Mouse (Mus musculus) adrenal gland, adult 2 months (tissue): ENCODE results near the gene Upk3bl. TPM values are rescaled to one million over a fixed set of nuclear protein-coding genes. Genes with fewer than 3 reads are reported as not detected.

Experiments used
- DNase-seq: peaks from one replicate; pipeline ENCODE4 v3.0.0; 2021
- long read RNA-seq: library from polyadenylated mRNA; stranded (forward); transcript quantifications from one replicate; pipeline ENCODE4 v2.0.0, GENCODE M21; 2021
- polyA plus RNA-seq: library from polyadenylated mRNA; depleted of rRNA; stranded (reverse); fragments of >200 nt; gene quantifications from 2 replicates; pipeline ENCODE4 v1.2.3, GENCODE M21; 2012; rRNA removed
- total RNA-seq, 2 experiments: library from RNA; stranded (reverse); gene quantifications; 2 replicates each; pipeline ENCODE4 v1.2.3; 2021

Gene Upk3bl
- total RNA-seq (under 1 TPM in 1 of 2 experiments, not detected in 1; 0.35 TPM), polyA plus RNA-seq (0.30 TPM in 1 of 2 replicates, not detected in the other)
- long read RNA-seq = 0 reads

DNA sequence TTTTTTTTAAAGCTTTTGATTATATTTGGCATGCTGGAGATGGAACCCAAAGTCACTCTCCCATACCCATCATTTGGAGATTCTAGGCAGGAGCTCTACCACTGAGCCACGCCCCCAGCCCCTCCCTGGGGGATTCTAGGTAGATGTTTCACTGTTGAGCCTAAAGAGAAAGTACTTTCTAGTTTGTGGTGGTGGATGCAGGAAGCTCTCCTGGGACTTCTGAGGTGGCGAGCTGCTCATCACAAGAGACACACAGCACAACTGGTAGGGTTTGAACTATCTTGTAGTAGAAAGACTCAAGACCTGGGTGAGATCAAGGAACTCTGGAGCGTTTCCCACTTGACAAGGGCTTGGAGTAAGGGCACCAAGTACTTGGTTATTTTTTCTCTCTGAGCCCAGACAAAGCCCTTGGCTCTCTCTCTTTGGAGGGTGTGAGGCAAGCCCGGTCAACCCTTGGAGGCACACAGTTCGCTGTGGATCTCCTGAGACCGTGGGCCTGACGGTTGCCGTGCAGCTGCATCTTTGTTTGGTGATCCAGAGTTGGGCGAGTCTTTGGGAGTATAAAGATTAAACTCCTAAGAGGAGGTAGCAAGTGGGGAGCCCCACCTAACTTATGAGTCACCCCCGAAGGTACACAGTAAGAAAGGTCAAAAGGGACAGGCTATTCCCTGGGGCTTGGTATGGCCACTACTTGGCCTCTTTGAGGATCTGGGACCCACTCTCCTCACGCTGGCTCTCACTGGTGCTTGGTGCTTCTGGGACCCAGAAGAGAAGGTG is at the start of gene Upk3bl:
Gene Upk3bl, plus strand, starts transcription at position 192 of the 777 bp plus-strand sequence.
- DNase-seq = no peak

DNA sequence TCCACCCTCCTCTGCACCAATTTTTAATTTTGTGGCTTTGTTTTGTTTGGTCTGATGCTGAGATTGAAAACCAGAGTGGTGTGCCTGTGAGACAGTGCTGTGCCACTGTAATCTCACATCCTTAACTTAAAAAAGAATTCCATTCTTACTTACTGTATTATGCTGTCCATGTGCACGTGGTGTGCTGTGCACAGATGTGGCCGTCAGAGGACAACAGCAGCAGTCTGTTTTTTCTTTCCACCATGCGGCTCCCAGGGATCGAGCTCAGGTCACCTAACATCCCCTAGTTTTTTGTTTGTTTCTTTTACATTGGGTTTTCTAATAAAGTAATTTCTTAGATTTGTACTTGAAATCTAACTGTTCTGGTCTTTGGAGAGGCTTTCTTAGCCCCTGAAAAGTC is 49.8 kb upstream of the Upk3bl start:
- DNase-seq = no peak

DNA sequence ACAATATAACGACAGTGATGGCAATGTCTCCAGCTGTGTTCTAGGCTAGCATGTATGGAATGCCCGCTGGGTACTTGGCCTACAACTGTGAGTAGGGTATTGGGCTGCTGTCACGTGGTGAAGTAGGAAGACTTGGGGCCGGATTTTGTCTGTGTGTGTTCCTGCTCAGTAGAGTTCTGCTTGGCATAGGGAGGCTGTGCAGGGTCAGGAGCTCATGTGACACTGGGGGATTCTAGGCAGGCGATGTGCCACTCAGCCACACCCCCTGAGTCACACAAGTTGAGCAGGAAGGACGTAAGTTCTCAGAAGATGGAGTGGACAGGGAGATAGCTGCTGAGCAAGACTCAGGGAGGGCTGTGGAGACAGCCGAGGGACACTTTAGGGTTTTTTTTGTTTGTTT is 46.5 kb upstream of the Upk3bl start:
- peak; percentile 41 for DNase-seq

DNA sequence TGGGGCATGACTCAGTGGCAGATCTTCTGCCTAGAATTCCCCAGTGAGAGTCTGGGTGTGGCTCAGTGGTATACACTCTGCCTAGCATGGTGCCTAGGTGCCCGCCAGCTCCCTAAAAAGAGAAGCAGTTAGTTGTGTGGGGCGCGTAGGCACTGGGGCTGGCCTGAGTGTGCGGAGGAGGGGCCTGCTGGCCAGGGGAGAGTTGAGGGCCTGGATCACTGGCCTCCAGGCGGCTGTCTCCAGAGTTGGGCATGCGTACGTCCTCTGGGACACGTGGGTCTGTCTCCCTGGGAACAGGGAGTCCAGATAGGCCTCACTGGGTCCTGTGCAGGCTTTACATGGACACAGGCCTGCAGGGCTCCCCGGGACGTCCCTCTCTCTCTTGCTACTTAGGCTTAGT is 39.4 kb upstream of the Upk3bl start:
- DNase-seq = peak; percentile 44

DNA sequence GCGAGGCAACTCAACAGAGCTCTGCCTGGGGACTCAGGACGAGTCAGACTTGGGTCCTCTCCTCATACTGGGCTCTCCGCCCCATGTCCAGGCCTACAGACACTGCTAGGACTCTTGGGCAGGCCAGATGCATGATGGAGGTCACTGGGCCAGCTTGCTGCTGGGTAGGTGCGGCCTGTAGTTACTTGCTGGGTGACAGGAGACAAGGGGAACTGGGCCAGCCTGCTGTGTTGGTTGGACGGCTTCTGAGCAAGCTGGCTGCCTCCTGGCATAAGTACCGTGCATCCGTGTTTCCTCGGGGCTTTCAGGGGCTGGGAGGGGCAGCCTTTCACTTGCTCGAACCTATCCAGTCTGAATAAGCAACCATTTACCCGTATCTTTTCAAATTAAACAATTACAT is 38.7 kb upstream of the Upk3bl start:
- DNase-seq = no peak

DNA sequence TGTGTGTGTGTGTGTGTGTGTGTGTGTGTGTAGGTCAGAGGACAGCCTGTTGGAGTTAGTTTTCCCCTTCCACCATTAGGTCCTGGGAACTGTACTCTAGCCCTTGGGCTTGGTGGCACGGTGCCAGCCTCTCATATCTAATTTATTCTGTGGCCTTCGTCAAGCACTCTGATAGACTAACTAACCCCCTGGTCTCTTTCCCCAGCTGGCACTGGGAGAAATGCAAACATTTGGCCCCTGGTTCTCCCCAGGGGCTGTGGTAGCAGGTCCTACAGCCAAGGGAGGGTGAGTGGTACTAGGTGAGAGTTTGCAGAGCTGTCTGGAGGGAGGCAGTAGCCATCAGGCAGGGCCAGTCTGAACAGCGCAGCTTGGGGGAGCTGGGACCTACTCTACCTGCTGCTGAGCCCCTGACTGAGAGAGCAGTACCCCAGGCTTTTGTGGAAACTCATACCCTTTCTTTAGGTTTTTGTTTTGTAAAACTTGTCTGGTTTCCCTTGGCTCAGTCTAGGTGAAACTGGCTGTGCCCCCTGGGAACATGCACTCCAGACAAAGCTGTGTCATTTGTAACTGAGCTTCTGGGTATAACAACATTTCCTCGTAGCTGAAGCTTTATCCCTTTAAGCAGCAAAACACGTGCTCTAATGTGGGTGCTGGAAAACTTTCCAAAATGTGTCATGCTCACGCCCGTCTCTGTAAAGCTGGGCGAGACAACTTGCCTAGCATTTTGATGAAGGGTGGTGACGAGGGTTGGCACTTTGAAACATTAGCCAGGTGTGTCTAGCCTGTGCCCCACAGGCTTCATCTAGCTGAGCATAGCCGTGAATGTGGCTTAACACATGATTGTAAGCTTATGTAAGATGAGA is 38.0 kb upstream of the Upk3bl start:
- DNase-seq = peak; percentile 74

DNA sequence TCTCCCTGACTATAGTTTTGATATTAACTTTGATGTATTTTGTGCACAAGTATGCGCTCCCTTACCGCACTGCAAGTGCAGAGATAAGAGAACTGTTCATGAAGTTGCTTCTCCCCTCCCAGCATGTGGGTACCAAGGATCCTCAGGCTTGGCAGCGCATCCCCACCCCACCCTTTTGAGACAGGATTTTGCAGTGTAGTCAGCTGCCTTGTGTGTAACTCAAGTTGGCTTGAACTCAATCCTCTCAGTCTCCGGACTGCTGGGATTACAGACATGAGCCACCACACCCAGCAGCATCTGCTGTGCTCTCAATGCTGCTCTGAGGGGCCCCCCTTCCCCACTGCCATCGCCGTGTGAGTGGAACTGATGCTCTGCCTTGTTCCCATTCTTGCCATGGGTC is 37.0 kb upstream of the Upk3bl start:
- DNase-seq = no peak

DNA sequence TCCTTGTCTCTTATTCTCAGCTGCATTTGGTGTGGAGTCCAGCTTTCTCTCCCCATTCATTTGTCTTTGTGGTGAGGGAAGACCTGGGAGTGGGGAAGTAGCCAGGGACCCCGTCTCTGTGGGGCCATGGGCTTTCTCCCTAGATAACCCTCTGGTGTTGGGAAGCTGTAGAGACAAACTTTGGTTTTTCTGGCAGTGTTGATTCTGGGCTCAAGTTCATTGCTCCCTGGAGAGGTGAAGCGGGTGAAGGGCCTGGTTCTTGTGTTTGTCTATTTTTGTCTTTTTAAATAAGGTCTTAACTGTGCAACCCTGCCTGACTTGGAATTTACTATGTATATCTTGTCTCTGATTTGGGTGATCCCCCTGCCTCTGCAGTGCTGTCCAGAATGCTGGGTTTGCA is 35.6 kb upstream of the Upk3bl start:
- DNase-seq = no peak

DNA sequence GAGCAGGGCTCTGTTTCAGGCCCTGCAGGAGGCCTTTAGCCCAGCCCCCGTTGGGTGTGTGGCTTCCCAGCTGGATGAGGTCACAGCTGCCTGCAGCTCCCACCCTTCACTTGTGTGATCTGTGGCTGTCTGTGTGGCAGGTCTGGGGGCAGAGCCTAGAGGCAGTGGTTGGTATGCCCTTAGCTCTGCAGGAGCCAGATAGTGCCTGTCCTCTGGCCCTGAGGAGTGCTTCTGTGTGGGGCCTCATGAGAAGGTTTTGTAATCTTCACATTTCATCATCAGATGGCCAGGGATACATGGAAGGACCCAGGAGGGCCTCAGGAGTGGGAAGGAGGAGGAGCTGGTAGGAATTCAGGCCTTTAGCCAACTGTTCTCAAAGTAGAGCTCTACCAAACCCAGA is 34.4 kb upstream of the Upk3bl start:
- DNase-seq = peak; percentile 21

DNA sequence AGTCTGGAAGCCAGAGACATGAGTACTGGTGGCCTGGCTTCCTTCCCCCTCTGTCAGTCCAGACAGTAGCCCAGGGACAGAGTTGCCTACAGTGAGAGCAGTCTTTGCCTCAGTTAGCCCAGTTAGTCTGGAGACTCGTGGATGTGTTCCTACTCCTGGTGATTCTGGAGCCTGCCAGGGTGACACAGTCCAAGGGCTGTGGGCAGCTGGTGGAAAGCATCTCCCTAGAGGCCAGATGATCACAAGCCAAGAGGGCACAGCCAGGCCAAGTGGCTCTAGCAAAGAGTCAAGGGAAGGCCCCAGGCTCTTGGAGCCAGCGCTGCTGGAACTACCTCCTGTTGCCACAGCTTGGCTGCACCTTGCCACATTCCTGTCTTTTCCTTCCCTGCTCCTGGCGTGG is 28.6 kb upstream of the Upk3bl start:
- DNase-seq = peak; percentile 51

DNA sequence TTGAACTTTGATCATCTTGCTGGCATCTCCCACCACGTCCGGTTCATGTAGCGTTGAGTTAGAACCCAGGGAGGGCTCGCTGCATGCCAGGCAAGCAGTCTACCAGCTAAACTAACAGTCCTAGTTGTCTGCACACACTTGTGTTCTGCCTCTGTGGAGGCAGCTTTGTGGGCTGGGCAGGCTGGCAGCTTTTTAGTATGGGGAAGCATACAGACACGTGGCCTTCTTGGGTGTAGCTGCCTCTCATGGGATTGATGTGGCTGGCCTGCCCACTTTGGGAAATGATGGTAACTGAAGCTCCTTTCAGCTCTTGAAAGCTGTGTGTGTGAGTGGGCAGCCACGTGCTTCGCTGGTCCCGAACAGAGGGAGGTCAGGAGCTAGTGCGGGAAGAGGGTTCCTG is 27.4 kb upstream of the Upk3bl start:
- no peak for DNase-seq

DNA sequence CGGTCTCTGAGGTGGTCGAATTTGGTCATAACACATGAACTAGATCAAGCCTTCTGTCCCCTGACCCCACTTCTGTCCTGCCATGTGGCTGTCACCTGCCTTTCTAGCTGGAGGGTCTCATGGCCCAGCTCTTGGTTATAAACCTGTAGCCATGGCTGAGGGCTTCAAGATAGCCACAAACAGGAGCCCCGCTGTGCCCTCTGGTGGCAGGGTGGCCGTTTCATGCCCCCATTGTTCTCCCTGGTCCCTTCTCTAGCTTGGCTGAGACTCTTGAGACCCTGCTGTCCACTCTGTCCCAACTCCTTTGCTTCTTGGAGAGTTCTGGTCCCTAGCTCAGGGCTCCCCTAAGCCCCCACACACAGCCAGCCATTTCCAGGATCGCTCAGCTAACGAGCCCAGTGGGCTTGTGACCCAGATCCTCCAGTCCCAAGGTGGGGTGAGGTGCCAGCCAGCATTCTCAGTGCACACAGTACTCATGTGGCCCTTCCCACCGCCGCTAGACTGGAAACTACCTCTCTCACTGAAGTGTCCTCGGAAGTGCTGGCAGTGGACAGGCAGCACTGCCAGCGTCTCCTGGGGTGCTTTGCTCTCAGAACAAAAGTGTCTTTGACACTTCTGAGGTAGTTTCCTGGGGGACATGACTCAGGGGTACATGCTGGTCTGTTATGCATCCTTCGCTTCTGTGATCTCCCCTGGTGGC is 26.5 kb upstream of the Upk3bl start:
- no peak for DNase-seq

DNA sequence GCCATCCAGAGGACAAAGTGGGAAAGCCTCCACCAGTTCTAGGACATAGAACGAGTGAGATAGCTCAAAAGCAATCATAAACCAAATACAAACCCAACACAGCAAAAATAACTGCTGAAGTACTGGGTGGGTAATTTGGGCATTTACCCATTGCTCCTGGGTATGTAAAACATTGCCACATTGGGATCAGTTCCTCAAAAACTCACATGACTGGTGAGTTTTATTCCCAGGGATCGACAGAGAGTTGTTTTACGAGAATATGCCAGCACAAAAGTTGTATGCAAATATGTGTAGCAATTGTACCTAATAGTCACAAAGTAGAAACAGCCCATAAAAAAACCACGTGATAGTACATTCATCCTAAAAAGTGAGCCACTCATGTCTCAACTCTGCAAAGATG is 19.4 kb upstream of the Upk3bl start:
- no peak for DNase-seq

DNA sequence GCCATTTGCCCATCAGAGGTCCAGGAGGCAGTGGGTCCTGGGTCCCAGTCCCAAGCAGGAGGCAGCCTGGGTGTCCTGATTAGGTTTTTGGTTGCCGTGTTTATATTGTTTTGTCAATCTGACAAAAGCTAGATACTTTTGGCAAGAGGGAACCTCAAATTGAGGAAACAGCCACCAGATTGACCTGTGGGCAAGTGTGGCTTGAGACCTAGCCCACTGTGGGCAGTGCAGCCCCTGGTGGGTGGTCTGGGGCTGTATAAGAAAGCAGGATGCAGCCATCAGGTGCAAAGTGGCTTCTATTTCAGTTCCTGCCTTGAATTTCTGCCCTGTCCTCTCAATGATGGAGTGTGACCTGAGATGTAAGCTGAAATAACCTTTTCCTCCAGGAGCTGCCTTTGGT is 19.0 kb upstream of the Upk3bl start:
- no peak for DNase-seq

DNA sequence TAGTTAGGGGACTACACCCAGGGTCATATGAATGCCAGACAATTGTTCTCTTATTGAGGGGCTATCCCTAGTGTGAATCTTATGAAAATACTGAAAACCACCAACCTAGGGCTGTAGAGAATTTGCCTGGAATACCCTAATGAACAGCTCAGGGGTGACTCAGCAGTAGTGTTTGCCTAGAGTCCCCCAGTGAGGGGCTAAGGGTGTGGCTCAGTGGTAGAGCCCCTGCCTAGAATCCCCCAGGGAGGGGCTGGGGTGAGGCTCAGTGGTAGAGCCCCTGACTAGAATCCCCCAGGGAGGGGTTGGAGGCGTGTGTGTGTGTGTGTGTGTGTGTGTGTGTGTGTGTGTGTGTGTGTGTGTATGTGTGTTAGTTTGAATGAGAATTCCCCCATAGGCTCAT is 17.6 kb upstream of the Upk3bl start:
- no peak for DNase-seq

DNA sequence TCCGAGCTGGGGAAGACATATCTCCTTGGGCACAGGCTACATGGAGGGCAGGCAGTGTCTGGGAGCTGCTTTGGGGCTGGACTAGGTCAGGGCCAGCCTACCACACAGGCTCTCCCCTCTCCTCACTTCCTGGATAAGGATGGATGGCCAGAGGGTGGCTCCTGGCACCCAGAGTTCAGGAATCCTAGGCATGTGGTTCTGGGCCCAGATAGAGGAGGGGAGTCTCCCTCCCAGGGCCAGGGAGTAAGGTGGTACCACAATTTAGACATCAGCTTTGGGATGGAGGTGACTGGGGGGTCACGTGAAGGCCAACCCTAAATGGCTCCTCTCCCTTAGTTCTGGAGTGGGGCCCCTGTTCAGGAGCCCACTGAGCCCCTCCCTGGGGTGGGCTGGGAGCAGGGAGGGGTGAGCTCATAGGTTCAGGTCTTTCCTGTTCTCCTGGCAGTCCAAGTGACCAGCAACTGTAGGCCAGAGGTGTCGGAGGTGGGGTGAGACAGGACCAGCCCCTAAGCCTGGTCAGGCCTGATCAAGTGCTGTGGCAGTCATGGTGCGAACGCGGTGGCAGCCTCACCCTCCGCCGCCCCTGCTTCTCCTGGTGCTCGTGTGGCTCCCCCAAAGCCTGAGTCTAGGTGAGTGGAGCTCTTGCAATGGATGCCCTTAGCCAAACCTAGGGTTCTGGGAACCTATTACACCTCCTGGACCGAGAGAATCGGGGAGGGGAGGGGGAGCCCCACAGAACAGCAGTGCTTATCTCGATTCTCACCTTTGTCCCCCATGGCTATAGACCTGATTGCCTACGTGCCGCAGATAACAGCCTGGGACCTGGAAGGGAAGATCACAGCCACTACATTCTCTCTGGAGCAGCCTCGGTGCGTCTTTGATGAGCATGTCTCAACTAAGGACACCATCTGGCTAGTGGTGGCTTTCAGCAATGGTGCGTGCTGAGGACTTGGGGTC is 15.8 kb upstream of the Upk3bl start, which contains the start of gene Upk3b:
Gene Upk3b, plus strand, starts transcription at position 239 of the 957 bp plus-strand sequence.
- no peak for DNase-seq

DNA sequence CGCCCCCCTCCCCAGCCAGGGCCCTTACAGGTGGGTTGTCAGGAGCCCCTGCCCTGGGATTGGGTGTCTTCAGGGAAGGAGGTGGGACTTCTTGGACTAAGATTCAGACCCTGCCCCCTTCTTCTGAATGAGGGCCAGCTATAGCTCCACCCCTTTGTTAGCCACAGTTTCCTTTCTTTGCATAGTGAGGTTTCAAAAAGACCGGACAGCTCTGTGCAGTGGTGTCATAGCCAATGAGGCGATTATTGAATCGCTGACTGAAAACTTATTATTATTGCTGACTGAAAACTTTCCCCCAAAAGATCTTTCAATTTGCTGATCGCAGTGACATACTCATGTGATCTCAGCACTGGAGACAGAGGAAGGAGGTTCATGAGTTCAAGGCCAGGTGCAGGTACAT is 14.1 kb upstream of the Upk3bl start:
- DNase-seq = no peak

DNA sequence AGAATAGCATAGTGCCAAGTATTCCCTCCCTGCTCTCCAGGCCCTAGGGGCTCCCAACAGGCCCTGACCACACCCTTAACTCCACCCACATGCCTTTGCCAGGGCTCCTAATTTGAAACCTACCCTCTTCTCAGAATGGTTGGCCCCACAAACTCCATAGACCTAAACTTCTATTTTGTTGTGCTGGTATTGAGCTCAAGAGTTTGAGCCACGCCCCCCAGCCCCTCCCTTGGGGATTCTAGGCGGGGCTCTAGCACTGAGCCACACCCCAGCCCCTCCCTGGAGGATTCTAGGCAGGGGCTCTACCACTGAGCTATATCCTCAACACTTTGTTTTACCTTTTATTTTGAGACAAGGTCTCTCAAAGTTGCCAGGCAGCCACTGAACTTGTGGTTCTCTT is 13.0 kb upstream of the Upk3bl start:
- no peak for DNase-seq

DNA sequence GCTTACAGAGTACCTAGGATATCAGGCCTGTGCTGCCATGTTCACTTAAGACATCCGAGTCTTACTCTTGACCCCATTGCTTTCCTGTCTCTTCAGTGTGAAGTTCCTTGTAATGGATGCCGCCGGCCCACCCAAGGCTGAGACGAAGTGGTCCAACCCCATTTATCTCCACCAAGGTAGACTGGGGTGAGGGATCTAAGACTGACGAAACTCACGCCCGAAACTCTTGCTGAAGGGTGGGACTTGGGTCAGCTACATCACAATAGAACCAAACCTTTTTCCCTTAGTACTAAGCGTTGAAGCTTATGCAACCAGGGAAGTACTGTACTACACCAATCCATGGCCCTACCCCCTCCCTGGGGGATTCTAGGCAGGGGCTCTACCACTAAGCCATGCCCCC is 12.6 kb upstream of the Upk3bl start:
- DNase-seq = no peak

DNA sequence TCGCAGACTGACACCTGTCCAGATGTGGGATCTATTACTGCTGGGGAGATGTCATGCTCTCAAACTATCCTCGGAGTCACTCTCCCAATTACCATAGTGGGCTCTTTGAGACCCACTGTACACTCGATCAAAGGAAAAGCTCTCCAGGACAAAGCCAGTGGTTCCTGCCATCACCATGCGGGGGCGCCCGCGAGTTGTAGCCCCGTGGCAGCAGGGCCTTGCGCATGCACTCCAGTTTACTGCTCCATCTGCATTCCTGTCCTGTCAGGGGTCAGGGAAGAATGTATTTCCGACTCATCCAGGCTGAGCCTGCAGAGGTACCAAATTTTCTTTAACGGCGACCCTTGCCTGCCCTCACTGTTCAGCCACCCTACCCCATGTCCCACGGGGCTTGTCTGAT is 9.4 kb upstream of the Upk3bl start:
- no peak for DNase-seq

DNA sequence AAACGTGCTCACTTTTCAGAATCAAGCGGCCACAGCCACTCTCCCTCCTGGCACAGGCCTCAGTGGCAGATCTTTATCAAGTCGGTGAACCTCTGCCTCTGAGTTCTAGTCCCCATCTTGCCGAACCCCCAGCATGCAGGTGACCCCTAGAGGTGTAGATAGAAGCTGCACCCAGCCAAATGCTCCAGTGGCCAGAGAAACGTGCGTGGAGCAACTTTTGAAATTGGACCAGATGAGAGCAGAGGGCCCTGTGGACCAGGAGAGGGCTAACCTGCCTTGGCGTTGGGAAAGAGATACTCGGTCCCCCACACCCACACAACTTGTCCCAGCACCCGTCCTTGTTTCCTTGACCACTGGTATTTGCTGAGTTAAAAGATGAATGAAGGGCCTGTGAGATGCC is 8.9 kb upstream of the Upk3bl start:
- DNase-seq = peak; percentile 29
